Mouse (Mus musculus): ENCODE data around the gene Tmem95. TPM values are rescaled to one million over a fixed set of nuclear protein-coding genes. Genes with fewer than 3 reads are reported as not detected.
A peak's percentile ranks its signal among the peaks of the same experiment; 100 is the strongest.

Gene Tmem95
- polyA plus RNA-seq (2015; fragmentation: Nextera tagmentation; extraction: Ambion mirVana): not detected in 2 replicates

GRCm38 (mm10) chr11:69877878-69878277 lies at the start of gene Tmem95:
Gene Tmem95, minus strand, starts transcription at chr11:69878018.
- H3K9ac ChIP-seq (ENCODE audit: low read depth, low read length): no peak within 1 kb of the TSS
- 0 out of 2 replicates have a peak within 1 kb of the TSS, but pooled peaks have one; percentile 4 for H3K4me3 ChIP-seq (ENCODE audit: low read depth, low read length)
- 91% methylated on average over 11 of the region's 11 CpGs for WGBS

DNA sequence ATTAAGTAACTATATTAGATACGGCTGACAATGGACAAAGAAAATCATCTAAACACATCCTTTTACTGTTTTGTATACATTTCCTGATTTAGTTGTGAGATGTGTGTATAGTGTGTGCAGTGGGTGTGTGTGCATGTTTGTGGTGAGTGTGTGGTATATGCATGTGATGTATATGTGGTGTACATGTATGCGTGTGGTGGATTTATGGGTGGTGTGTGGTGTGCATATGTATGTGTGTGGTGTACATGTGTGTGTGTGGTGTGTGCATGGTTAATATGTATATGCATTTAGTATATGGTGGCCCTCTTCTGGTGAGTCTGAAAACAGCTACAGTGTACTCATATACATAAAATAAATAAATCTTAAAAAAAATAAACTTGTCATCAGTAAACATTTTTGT lies 49.7 kb upstream of the Tmem95 start:
- ATAC-seq: no peak
- Histone ChIP-seq H3K4me2 (ENCODE audit: low read length) (no peak overlapping the region), H3K27me3 (ENCODE audit: control insufficient read depth, insufficient read depth, low read depth, low read length) (no peaks in the 10 kb centered on the region), H3K27ac (ENCODE audit: low read length) (no peak overlapping the region), H3K4me3 (ENCODE audit: low read depth, low read length) (no peak overlapping the region), H3K36me3 (ENCODE audit: control insufficient read depth, insufficient read depth, low read length) (no peaks in the 10 kb centered on the region), H3K9me3 (replicated peaks; ENCODE audit: control insufficient read depth, low read length, poor library complexity, severe bottlenecking) (no peaks in the 10 kb centered on the region), H3K4me1 (ENCODE audit: control insufficient read depth, insufficient read depth, low read length) (peaks cover 5% of the 10 kb centered on the region; the same call in 1 of the 2 replicates), H3K9ac (ENCODE audit: low read depth, low read length) (no peak overlapping the region)
- WGBS: 95% methylated on average over 2 of the region's 2 CpGs

More at GRCm38 (mm10) chr11:69877878-69878277, at the start of gene Tmem95:
- ATAC-seq: no peak
- peaks cover 4% of the 10 kb centered on the region for H3K27me3 ChIP-seq (ENCODE audit: control insufficient read depth, insufficient read depth, low read depth, low read length)
- H3K36me3 ChIP-seq (ENCODE audit: control insufficient read depth, insufficient read depth, low read length): no peaks in the 10 kb centered on the region
- H3K4me2 ChIP-seq (ENCODE audit: low read length): peak within 1 kb of the TSS; percentile 21; the same call in 1 of the 2 replicates
- peaks cover 12% of the 10 kb centered on the region; the same call in 1 of the 2 replicates for H3K4me1 ChIP-seq (ENCODE audit: control insufficient read depth, insufficient read depth, low read length)
- no peak within 1 kb of the TSS for H3K27ac ChIP-seq (ENCODE audit: low read length)
- no peaks in the 10 kb centered on the region for H3K9me3 ChIP-seq (replicated peaks; ENCODE audit: control insufficient read depth, low read length, poor library complexity, severe bottlenecking)

DNA sequence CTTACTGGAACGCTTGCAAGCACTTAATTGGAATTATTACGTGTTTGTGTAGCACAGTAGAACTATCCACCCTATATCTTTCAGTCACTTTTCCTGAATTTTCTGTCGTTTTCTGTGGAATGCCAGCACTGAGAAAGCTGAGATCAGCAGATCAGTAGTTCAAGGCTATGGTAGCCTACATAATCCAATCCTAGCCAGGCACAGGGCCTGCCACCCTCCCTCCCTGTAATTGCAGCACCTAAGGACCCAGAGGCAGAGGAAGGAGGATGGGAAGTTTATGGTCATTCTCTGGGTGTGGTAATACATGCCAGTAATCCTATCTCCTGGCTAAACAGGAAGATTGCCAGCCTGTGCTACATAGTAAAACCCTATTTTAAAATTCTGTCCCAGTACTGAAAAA lies 45.0 kb upstream of the Tmem95 start:
- Histone ChIP-seq H3K4me3 (ENCODE audit: low read depth, low read length) (no peak overlapping the region), H3K27me3 (ENCODE audit: control insufficient read depth, insufficient read depth, low read depth, low read length) (no peaks in the 10 kb centered on the region), H3K4me1 (ENCODE audit: control insufficient read depth, insufficient read depth, low read length) (peaks cover 26% of the 10 kb centered on the region), H3K9me3 (replicated peaks; ENCODE audit: control insufficient read depth, low read length, poor library complexity, severe bottlenecking) (no peaks in the 10 kb centered on the region), H3K9ac (ENCODE audit: low read depth, low read length) (0 out of 2 replicates have a peak overlapping the region, but pooled peaks have one; percentile 46), H3K4me2 (ENCODE audit: low read length) (no peak overlapping the region), H3K27ac (ENCODE audit: low read length) (peak overlapping the region; percentile 29; the same call in 1 of the 2 replicates), H3K36me3 (ENCODE audit: control insufficient read depth, insufficient read depth, low read length) (peaks cover 4% of the 10 kb centered on the region)
- WGBS: 70% methylated on average over 3 of the region's 3 CpGs
- no peak for ATAC-seq

DNA sequence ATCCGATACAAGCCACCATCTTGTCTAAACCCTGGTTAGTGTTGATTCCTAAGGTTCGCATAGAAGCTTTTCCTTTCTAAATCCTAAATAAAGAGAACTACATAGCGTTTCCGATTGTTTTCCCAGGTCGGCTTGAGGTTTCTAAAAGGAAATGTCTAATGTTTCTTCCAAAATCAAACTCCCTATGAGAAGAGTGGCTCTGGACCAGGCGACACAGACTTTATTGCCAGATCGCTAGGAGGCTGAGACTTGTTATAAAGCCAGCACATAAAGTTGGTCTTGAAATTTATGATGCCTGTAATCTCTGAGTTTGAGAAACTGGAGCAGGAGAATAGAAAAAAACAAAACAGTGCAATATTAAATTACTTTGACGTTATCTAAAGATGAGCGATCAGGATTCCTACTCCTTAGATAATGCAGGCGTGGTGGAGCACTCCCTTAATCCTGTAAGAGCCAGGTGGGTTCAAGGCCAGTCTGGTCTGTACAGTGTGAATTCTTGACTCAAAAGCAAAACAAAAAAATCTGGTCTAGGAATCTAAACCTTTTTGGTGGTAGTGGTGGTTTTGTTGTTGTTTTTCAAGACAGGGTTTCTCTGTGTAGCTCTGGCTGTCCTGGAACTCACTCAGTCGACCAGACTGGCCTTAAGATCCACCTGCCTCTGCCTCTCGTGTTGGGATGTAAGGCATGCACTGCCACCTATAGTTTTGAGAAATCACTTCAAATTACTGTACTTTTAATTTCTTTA lies 44.4 kb upstream of the Tmem95 start:
- Histone ChIP-seq H3K36me3 (ENCODE audit: control insufficient read depth, insufficient read depth, low read length) (peaks cover 10% of the 10 kb centered on the region), H3K27me3 (ENCODE audit: control insufficient read depth, insufficient read depth, low read depth, low read length) (no peaks in the 10 kb centered on the region), H3K27ac (ENCODE audit: low read length) (peak overlapping the region; percentile 94), H3K9ac (ENCODE audit: low read depth, low read length) (peak overlapping the region; percentile 75), H3K4me3 (ENCODE audit: low read depth, low read length) (peak overlapping the region; percentile 56), H3K4me2 (ENCODE audit: low read length) (peak overlapping the region; percentile 73), H3K4me1 (ENCODE audit: control insufficient read depth, insufficient read depth, low read length) (peaks cover 26% of the 10 kb centered on the region), H3K9me3 (replicated peaks; ENCODE audit: control insufficient read depth, low read length, poor library complexity, severe bottlenecking) (no peaks in the 10 kb centered on the region)
- 3% methylated on average over 12 of the region's 12 CpGs for WGBS
- no peak for ATAC-seq

DNA sequence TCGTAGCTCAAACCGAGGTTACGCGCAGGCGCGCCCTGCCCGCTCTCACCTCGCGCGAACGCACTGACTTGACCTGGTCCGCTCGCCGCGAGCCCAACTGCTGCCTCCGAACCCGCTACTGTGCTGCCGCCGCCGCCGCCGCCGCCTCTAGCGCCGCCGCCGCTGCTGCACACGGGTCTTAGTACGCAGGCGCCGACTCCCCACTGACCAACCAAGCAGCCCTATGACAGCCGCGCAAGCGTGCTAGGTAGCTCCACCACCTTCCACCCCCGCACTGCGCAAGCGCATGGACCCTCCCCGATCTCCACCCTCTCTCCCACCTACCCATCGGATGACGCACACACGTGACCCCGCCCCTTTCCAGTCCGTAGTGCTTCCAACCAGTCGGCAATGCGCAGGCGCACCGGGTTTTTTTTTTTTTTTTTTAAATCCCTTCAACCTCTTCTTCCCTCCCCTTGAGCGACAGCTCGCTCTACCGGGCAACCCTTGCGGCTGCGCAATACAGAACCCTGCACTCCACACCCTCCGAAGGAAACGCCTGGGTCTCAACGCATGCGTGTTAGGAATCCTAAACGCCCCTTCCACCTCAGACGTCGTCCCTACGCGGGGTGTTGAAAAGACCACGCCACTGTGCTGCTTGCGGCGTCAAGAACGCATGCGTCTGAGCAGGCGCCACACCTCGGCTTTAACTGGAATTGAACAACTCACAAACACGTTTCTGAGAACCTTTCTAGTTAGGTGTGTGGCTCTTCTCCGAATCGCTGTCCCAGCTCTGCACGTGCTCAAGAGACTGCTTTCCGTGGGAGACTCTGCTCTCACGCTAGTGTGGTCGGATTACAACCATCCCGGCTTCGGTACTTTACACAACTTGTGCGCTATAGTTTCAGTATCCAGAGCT lies 43.5 kb upstream of the Tmem95 start, which contains the start of gene Eif5a:
TSS of gene Eif5a (minus strand) at position 845 of the 898 bp plus-strand sequence.
- H3K27ac ChIP-seq (ENCODE audit: low read length): peak within 1 kb of the TSS; percentile 94
- H3K4me2 ChIP-seq (ENCODE audit: low read length): peak within 1 kb of the TSS; percentile 98
- peak; percentile 98 for ATAC-seq
- H3K4me1 ChIP-seq (ENCODE audit: control insufficient read depth, insufficient read depth, low read length): peaks cover 26% of the 10 kb centered on the region
- under 1% methylated on average over 78 of the region's 78 CpGs for WGBS
- no peaks in the 10 kb centered on the region for H3K9me3 ChIP-seq (replicated peaks; ENCODE audit: control insufficient read depth, low read length, poor library complexity, severe bottlenecking)
- no peaks in the 10 kb centered on the region for H3K27me3 ChIP-seq (ENCODE audit: control insufficient read depth, insufficient read depth, low read depth, low read length)
- peaks cover 13% of the 10 kb centered on the region for H3K36me3 ChIP-seq (ENCODE audit: control insufficient read depth, insufficient read depth, low read length)
- peak within 1 kb of the TSS; percentile 94 for H3K4me3 ChIP-seq (ENCODE audit: low read depth, low read length)
- peak within 1 kb of the TSS; percentile 94 for H3K9ac ChIP-seq (ENCODE audit: low read depth, low read length)

DNA sequence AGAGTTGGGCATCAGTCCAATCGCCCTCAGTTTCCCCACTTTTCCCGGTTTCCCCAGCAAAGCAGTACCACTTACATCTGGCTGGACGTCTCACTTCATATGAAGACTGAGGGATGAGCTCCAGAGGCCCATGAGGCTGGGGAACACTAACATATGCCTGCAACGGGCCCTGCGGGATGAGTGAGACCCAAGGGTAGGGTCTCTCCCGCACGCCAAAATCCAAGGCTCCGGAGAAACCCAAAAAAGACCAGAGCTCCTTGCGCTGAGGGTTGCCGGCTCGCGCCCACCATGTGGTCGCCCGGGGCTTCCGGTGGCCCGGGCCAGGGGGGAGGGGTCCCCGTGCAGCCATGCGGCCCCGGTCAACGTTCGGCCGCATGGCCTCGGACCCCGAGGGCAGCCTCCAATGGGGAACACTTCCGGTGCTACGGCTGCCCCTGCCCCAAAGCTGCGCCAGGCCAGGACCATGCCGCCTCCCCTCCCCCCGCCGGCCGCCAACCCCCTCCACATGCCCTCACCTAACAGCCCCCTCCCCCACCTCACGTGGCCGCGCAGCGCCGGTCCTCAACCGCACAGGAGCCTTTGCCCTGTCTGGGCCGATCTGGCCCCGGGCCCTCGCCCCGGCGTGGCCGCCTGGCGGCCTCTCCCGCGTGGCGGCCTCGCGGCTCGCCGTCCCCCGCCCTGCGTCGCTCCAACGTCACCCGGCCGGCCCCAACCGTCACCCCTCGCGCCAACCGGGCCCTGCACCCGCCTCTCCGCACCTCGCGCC lies 42.6 kb upstream of the Tmem95 start:
- H3K4me1 ChIP-seq (ENCODE audit: control insufficient read depth, insufficient read depth, low read length): peaks cover 32% of the 10 kb centered on the region
- H3K9ac ChIP-seq (ENCODE audit: low read depth, low read length): peak overlapping the region; percentile 94
- peak overlapping the region; percentile 94 for H3K4me3 ChIP-seq (ENCODE audit: low read depth, low read length)
- peaks cover 19% of the 10 kb centered on the region for H3K36me3 ChIP-seq (ENCODE audit: control insufficient read depth, insufficient read depth, low read length)
- no peaks in the 10 kb centered on the region for H3K27me3 ChIP-seq (ENCODE audit: control insufficient read depth, insufficient read depth, low read depth, low read length)
- ATAC-seq: peak; percentile 23
- H3K27ac ChIP-seq (ENCODE audit: low read length): peak overlapping the region; percentile 92
- peak overlapping the region; percentile 98 for H3K4me2 ChIP-seq (ENCODE audit: low read length)
- H3K9me3 ChIP-seq (replicated peaks; ENCODE audit: control insufficient read depth, low read length, poor library complexity, severe bottlenecking): no peaks in the 10 kb centered on the region
- WGBS: 0% methylated on average over 59 of the region's 65 CpGs

DNA sequence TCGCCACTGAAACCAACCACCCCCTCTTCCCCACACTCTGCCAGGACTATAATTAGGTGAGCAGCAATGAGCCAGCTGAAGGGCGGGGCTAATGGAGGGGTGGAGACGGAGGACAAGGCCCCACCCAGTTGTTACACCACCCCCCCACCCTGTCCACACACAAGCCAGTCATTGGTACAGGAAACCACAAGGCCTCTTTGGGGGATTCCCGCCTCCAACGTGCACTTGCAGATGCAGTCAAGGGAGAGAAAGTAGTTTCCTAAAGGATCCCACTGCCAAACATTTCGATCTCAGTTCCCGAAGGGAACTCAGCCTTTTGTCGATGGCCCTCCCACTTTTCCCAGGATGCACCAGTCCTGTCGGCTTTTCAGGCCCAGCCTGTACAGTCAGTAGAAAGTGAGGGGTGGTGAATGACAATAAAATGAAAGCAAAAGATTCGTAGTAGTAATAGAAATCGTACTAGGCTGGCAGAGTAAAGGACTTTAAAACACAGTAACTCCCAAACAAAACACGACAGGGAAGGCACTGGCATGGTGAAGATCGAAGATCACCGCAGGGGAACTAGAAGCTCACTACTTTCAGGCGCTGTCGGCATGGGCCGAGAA lies 41.9 kb upstream of the Tmem95 start:
- Histone ChIP-seq H3K9me3 (replicated peaks; ENCODE audit: control insufficient read depth, low read length, poor library complexity, severe bottlenecking) (no peaks in the 10 kb centered on the region), H3K4me2 (ENCODE audit: low read length) (peak overlapping the region; percentile 98), H3K9ac (ENCODE audit: low read depth, low read length) (peak overlapping the region; percentile 94), H3K4me1 (ENCODE audit: control insufficient read depth, insufficient read depth, low read length) (peaks cover 38% of the 10 kb centered on the region), H3K36me3 (ENCODE audit: control insufficient read depth, insufficient read depth, low read length) (peaks cover 19% of the 10 kb centered on the region), H3K27ac (ENCODE audit: low read length) (peak overlapping the region; percentile 92), H3K27me3 (ENCODE audit: control insufficient read depth, insufficient read depth, low read depth, low read length) (no peaks in the 10 kb centered on the region), H3K4me3 (ENCODE audit: low read depth, low read length) (peak overlapping the region; percentile 94)
- no peak for ATAC-seq
- 1% methylated on average over 17 of the region's 17 CpGs for WGBS

- ATAC-seq: no peak
- no peak overlapping the region for H3K9ac ChIP-seq (ENCODE audit: low read depth, low read length)
- H3K4me1 ChIP-seq (ENCODE audit: control insufficient read depth, insufficient read depth, low read length): peaks cover 43% of the 10 kb centered on the region
- H3K4me2 ChIP-seq (ENCODE audit: low read length): peak overlapping the region; percentile 98
- H3K4me3 ChIP-seq (ENCODE audit: low read depth, low read length): no peak overlapping the region
- H3K27ac ChIP-seq (ENCODE audit: low read length): no peak overlapping the region
- 88% methylated on average over 9 of the region's 9 CpGs for WGBS
- H3K27me3 ChIP-seq (ENCODE audit: control insufficient read depth, insufficient read depth, low read depth, low read length): no peaks in the 10 kb centered on the region
- peaks cover 19% of the 10 kb centered on the region for H3K36me3 ChIP-seq (ENCODE audit: control insufficient read depth, insufficient read depth, low read length)
- no peaks in the 10 kb centered on the region for H3K9me3 ChIP-seq (replicated peaks; ENCODE audit: control insufficient read depth, low read length, poor library complexity, severe bottlenecking)
Observed at GRCm38 (mm10) chr11:69919053-69919452, 41.2 kb upstream of the Tmem95 start.

Data from midbrain, embryonic 16.5 days (tissue).